19 mouse cellular contexts compared by ENCODE assay signal in the genomic region with DNA sequence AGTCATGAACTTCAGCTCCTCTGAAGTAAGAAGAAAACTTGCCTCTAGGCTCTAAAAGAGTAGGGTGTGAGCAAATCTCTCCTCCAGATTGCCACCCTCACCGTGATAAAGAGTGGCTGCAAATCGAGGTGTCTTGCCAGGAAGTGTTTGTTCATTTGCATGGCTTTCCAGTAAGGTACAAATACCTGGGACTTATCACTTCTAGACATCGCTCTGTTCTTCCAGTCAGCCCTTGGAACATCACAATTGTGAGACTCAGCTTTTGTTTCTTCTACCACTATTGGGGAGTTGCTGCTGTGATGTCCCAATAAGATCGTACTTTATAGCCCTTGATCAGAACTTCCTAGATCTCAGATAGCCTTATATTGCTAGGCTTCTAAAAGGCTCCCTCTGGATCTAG.
A peak's percentile ranks its signal among the peaks of the same experiment; 100 is the strongest.
DNase-seq lines count a peak whose midpoint lies in the region; ATAC-seq and TF ChIP-seq lines count a peak whose summit lies in the region.
"Had no signal": no experiment of that assay in that cellular context is flagged by ENCODE, and none has a peak within 500 bp of the region (broad histone marks: within the 10 kb centered on the region; RNA-seq: fewer than 3 reads in every experiment).

No protein-coding gene starts in this region.

- H3K4me3 ChIP-seq in heart, postnatal 0 days (ENCODE audit: low read depth, low read length): no peak overlapping the region
- no peak overlapping the region for H3K4me3 ChIP-seq in lung, postnatal 0 days (ENCODE audit: low read depth, low read length)

- TF ChIP-seq EP300 in heart, postnatal 0 days (IDR thresholded peaks at IDR 0.05; ENCODE audit: low read depth): no peak
- no peak for TF ChIP-seq EP300 in lung, postnatal 0 days (IDR thresholded peaks at IDR 0.05)

- no peaks in the 10 kb centered on the region for H3K27me3 ChIP-seq in heart, postnatal 0 days (ENCODE audit: control insufficient read depth, insufficient read depth, low read length)
- H3K27me3 ChIP-seq in lung, postnatal 0 days (replicated peaks; ENCODE audit: insufficient read depth, low read length): no peaks in the 10 kb centered on the region
- H3K27me3 ChIP-seq: CH12.LX, Patski had no signal

- 70% methylated on average over 4 of the region's 4 CpGs for WGBS in heart, postnatal 0 days
- 78% methylated on average over 4 of the region's 4 CpGs for WGBS in lung, postnatal 0 days

- peak; percentile 77 for DNase-seq in heart, postnatal 0 days (ENCODE audit: low spot score)
- DNase-seq in heart, postnatal 10 days: no peak
- DNase-seq in lung, postnatal 0 days (ENCODE audit: low spot score): peak; percentile 64
- no peak for DNase-seq in lung, postnatal 10 days
- DNase-seq: adrenal gland, adult 2 months; adrenal gland, adult 8-10 months; adrenal gland, postnatal 10 days; adrenal gland, postnatal 14 days; adrenal gland, postnatal 25 days; adrenal gland, postnatal 36 days; B cell, adult 2 months; cerebellum, adult 11 months; cerebellum, adult 11-12 months; cerebellum, adult 18-20 months had no signal

- no peak overlapping the region for H3K9ac ChIP-seq in heart, postnatal 0 days (replicated peaks; ENCODE audit: low read depth, low read length)
- H3K9ac ChIP-seq in lung, postnatal 0 days (replicated peaks; ENCODE audit: low read depth): no peak overlapping the region

- no peak for ATAC-seq in heart, postnatal 0 days (ENCODE audit: insufficient read depth, low read depth)
- ATAC-seq in lung, postnatal 0 days: no peak
- ATAC-seq: activated CD4-positive, CD25-positive, alpha-beta regulatory T cell, adult 4 months; CD4-positive, CD25-positive, alpha-beta regulatory T cell, adult 4 months; Patski had no signal

- intact Hi-C loops in heart, postnatal 10 days (cut with DNase I): no loop called here

- no peak overlapping the region for H3K27ac ChIP-seq in heart, postnatal 0 days (ENCODE audit: low read depth)
- no peak overlapping the region for H3K27ac ChIP-seq in lung, postnatal 0 days (ENCODE audit: low read length)

- no peak for TF ChIP-seq CTCF in heart, postnatal 0 days (IDR thresholded peaks at IDR 0.05; ENCODE audit: low read depth)
- TF ChIP-seq CTCF in lung, postnatal 0 days (IDR thresholded peaks at IDR 0.05): no peak

- no peaks in the 10 kb centered on the region for H3K36me3 ChIP-seq in heart, postnatal 0 days (replicated peaks; ENCODE audit: control insufficient read depth, insufficient read depth, low read length)
- H3K36me3 ChIP-seq in lung, postnatal 0 days (ENCODE audit: insufficient read depth, low read length): no peaks in the 10 kb centered on the region
- H3K36me3 ChIP-seq: G1E had no signal

- H3K4me1 ChIP-seq in heart, postnatal 0 days (ENCODE audit: control insufficient read depth, insufficient read depth): no peaks in the 10 kb centered on the region
- no peaks in the 10 kb centered on the region for H3K4me1 ChIP-seq in lung, postnatal 0 days (ENCODE audit: insufficient read depth, low read depth, low read length)

- no peak overlapping the region for H3K4me2 ChIP-seq in heart, postnatal 0 days (ENCODE audit: low read depth, low read length)
- H3K4me2 ChIP-seq in lung, postnatal 0 days (replicated peaks; ENCODE audit: low read depth, low read length): no peak overlapping the region

- no peaks in the 10 kb centered on the region for H3K9me3 ChIP-seq in heart, postnatal 0 days (replicated peaks; ENCODE audit: control insufficient read depth, low read length)
- no peaks in the 10 kb centered on the region for H3K9me3 ChIP-seq in lung, postnatal 0 days (ENCODE audit: low read length)
- H3K9me3 ChIP-seq: G1E had no signal

Comparison
In these comparisons a context has a peak if more than half of its experiments do, and no peak if none do; other contexts are left out.
1. DNase-seq: peak in heart, postnatal 0 days (single experiment) and lung, postnatal 0 days (single experiment); none in heart, postnatal 10 days (0 of 2) and lung, postnatal 10 days (single experiment).